Mouse (Mus musculus) urinary bladder, postnatal 10 days (tissue): ENCODE results near the gene Smbd1.

ENCODE experiments used
- DNase-seq: peaks from one replicate; pipeline ENCODE4 v3.0.0; 2022; ENCODE audit warnings: low spot score

The Smbd1 gene

DNA sequence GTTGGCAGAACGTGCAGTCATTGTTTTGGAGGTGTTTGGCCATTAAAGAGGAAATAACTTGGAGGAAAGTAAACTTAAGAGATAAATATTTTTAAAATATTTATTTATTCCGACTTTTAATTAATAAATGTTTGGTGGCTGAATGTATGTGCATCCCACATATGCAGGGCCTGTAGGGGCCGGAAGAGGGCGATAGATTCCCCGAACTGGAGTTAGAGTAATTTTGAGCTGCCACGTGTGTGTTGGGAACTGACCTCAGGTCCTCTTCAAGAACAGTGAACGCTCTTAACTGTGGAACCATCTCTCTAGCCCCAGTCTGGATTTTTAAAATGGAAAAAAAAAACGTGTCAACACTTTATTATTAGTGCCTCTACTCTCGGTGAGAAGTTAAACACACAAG, 3.1 kb upstream of the Smbd1 start:
- no peak for DNase-seq

- peak; percentile 73 for DNase-seq
These were observed 2.6 kb upstream of the Smbd1 start for GRCm38 (mm10) chr16:32812888-32813361.

DNA sequence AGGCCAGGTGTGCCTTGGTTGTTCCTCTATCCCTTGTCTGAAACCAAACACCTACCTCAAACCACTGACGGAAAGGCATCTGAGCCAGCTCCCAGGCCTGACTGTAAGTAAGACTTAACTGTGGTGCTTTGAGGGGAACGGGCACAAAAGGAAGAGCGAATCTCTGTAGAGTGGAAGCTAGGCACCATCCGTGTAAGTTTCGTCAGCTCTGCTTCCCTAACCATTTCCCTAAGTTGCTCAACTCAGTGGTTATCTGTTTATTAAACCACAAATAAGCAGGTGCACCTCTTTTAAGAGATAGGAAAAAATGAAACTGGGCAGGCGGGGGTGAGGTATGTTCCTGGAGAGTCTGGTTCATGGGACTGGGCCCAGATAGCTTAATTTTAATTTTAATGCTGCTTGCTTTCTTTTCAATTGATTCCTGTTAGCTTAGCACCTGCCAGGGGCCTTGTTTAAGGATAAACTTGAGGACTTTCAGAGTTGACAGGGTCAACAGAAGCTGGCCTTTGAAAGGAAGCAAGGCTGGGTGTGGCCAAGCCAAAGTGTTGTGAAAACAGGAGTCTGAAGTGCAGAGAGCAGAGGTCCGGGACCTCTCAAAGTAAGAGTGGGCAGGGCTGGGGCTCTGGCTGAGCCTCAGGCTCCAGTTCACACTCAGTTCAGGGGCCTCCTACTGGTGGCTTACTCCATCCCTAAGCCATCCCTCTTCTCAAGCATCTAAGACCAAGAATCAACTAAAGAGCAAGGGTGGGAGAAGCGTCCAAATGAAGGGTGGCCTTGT, 2.7 kb downstream of the Smbd1 start:
- no peak for DNase-seq

GRCm38 (mm10) chr16:32805151-32805550, 5.1 kb downstream of the Smbd1 start:
- no peak for DNase-seq

GRCm38 (mm10) chr16:32803901-32804300, 6.4 kb downstream of the Smbd1 start:
- DNase-seq: no peak

DNA sequence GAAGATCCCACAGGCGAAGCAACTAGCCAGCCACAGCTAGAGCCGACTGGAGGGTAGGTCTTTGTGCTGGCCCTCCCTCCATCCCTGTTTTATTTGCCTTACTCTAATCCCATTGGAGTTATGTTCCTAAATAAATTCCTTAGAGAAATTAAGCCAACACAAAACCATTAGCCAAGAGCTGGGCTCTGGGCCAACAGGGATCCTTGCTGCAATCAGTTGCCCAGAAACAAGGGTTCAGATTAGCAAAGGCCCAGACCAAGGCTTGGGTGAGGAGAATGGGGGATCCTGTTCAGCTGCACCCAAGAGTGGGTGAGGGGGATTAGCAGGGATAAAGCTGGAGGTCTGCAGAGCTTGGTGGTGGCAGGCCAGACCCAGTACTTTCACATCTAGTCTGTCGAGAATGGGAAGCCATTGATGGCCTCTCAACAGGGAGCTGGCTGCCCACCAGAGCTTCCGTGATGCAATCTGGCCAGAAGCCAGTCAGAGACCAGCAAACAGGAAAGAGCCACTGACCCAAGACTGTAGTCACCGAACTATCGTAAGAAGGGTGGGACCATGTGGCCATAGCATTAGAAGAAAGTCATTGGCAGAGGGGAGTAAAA, 6.9 kb downstream of the Smbd1 start:
- DNase-seq: no peak

DNA sequence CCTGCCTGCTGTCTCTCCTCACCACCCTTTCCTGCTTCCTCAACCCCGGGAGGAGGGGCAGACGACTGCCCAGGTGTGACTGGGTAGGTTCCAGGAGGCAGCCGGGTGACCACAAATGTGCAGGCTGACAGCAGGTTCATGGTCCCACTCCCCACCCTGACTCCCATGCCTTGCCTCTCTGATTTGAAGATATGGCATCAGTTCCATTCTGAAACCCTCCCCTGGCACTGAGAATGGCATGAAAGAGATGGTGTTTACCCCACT, 12.9 kb downstream of the Smbd1 start, which contains the start of gene Muc20:
Gene Muc20 (minus strand): TSS at position 10 of the 264 bp plus-strand sequence.
- no peak for DNase-seq

- DNase-seq: no peak
These were observed 13.4 kb downstream of the Smbd1 start for GRCm38 (mm10) chr16:32796676-32797425.

DNA sequence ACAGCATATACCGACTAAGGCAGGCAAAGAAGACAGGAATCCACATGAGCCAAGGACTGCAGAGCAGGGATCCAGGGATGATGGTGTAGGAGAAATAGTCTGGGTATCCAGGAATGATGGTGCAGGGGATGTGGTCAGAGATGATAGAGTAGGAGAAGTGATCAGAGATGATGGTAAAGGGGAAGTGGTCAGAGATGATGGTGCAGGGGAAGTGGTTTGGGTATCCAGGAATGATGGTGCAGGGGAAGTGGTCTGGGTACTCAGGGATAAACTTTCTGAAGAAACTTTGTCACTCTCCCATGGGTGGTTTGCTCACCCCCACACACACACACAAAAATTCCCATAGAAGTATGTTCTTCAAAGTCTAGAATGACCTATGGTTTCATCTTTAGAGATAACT, 15.1 kb downstream of the Smbd1 start:
- no peak for DNase-seq

DNA sequence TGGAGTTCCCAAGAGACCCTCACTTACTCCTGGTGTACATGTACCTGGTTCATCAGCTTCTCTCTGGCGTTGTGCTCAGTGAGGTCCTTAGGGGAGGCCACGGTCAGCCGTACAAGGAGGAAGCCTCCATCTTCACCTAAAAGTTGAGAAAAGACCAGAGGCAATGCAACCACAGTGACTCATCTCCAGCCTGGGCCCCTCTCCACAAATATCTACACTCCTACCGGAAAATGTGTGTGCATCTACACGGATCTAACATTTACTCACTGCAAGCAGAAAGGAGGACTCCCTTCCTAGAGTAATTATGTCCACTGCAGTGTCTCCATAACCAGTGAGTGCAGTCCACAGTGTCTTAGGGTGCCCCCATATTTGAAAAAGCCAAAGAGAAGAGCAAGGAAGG, 20.2 kb downstream of the Smbd1 start:
- DNase-seq: no peak

- no peak for DNase-seq
These were observed 25.4 kb downstream of the Smbd1 start for GRCm38 (mm10) chr16:32784840-32785239.

GRCm38 (mm10) chr16:32783324-32784062, 26.8 kb downstream of the Smbd1 start:
- no peak for DNase-seq

DNA sequence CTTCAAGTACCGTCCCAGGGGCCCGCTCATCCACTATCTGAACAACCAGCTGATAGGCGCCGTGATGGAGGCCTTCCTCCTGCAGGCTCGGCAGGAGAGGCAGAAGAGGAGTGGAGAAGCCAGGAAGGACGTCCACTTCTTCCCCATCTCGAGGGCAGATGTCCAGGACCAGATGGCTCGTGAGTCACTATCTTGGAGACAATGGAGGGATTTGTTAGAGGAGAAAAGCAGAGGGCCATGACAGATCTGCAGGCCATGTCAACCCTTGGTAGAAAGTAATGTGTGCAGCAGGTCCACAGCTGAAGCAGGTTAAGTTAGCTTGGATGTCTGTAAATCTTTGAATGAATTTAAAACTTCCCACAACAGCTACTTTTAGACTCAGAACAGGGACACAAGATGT, 31.3 kb downstream of the Smbd1 start:
- DNase-seq: no peak

GRCm38 (mm10) chr16:32776676-32777075, 33.6 kb downstream of the Smbd1 start:
- DNase-seq: no peak

- DNase-seq: no peak
These were observed 43.4 kb downstream of the Smbd1 start for GRCm38 (mm10) chr16:32766904-32767303.

DNA sequence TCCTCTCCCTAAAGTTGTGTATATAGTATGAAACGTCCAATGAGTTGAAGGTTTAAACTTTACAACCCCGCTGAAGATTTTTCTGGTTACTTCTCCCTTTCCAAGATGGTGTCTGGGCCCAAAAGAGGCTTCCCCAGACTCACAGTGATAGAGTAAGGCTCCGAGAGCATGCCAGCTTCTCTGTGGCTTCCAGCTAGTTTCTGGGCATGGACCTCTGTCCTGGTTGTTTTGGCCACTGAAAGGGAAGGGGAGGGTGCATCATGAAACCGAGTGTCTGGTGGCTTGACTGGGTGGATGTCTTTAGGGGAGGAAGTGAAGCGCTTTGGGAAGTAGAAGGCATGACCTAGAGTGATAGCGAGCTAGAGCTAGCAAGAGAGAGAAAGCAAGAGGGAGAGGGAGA, 45.3 kb downstream of the Smbd1 start:
- no peak for DNase-seq

DNA sequence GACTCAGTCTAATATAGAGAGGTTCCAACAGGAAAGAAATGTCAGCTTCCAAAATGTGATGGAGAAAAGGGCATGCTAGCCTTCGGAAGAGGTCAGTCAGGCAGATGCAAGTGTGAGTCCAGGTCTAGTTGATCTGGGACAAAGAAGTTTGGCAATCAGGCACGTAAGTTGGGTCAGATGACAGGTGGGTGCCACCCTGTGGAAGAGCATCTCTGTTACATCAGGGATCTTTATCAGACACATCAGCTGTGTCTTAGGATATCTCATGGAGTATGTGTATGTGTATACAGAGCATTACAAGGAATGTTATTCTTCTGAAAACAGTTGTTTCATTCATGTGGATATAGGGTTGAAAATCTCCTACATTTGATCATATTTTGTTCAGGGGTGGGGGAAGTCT, 45.7 kb downstream of the Smbd1 start:
- no peak for DNase-seq
